Mouse (Mus musculus) lung, embryonic 15.5 days (tissue): ENCODE measurements around the gene R3hdm4. TPM values are rescaled to one million over a fixed set of nuclear protein-coding genes. Genes with fewer than 3 reads are reported as not detected.
"Not testable (repeated sequence)": the region's sequence is repeated elsewhere in the genome, so short reads cannot be mapped to it uniquely, and the experiment has no call there.

Source experiments
- ATAC-seq: fragments of 200-750 bp; cut with Nextera tagmentation; 2 replicates; pipeline ENCODE4 v1.8.0; 2017; ENCODE audit warnings: moderate number of reproducible peaks, borderline replicate concordance; ENCODE audit not compliant: low FRiP score, low TSS enrichment; ENCODE audit errors: extremely low read depth
- H3K27ac ChIP-seq: fragments of 300-500 bp; sonication (generic); 2 replicates; pipeline ENCODE4 v1.5.1; 2015; ENCODE audit warnings: moderate library complexity, mild to moderate bottlenecking, inconsistent platforms
- H3K27me3 ChIP-seq: fragments of 300-500 bp; sonication (generic); 2 replicates; pipeline ENCODE4 v1.6.1; 2015; ENCODE audit warnings: inconsistent platforms
- H3K36me3 ChIP-seq: fragments of 300-500 bp; sonication (generic); 2 replicates; pipeline ENCODE4 v1.6.1; 2015; ENCODE audit warnings: inconsistent platforms
- H3K4me1 ChIP-seq: fragments of 300-500 bp; sonication (generic); 2 replicates; pipeline ENCODE4 v1.6.1; 2015; ENCODE audit warnings: inconsistent platforms
- H3K4me2 ChIP-seq: fragments of 300-500 bp; sonication (generic); 2 replicates; pipeline ENCODE4 v1.6.1; 2015; ENCODE audit warnings: inconsistent platforms, mild to moderate bottlenecking, moderate library complexity
- H3K4me3 ChIP-seq: fragments of 300-500 bp; sonication (generic); 2 replicates; pipeline ENCODE4 v1.5.1; 2015; ENCODE audit warnings: mild to moderate bottlenecking, inconsistent platforms
- H3K9ac ChIP-seq: fragments of 300-500 bp; sonication (generic); 2 replicates; pipeline ENCODE4 v1.6.1; 2015; ENCODE audit warnings: inconsistent platforms
- H3K9me3 ChIP-seq: fragments of 300-500 bp; sonication (generic); 2 replicates; pipeline ENCODE4 v1.6.1; 2016; ENCODE audit warnings: inconsistent platforms
- WGBS: fragments of 180-500 bp; shearing (Covaris S2); methylation state at CpG from one replicate; pipeline ENCODE4 v1.1.7; 2015; 5-methylcytosine and 5-hydroxymethylcytosine counted together
- polyA plus RNA-seq: library from polyadenylated mRNA; unstranded; fragments of >200 nt; fragmentation: Nextera tagmentation; extraction: Ambion mirVana; gene quantifications from 2 replicates; pipeline ENCODE4 v1.2.1, GENCODE M21; 2015

The R3hdm4 gene
- polyA plus RNA-seq: 143 and 152 TPM in 2 replicates

DNA sequence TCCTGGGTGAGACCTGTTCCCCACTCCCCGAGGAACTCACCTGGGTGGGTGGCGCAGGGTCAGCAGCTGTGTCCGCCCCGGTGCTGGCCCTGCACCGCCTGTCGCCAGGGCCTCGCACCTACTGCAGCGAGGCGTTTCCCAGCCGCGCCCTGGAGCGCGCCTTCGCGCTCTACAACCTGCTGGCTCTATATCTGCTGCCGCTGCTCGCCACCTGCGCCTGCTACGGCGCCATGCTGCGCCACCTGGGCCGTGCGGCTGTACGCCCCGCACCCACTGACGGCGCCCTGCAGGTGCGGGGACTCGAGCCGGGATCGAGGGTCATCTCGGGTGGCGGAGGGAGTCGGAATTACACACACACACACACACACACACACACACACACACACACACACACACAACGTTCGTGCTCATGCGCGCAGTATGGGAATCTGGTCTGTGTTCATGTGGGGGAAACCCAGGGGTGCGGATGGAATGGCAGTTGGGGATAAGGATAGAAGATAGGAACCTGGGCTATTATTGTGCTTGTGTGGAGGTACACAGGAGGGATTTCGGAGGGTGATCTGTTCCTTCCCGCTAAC, at the start of gene R3hdm4:
Gene R3hdm4 (minus strand): TSS at position 251 of the 578 bp plus-strand sequence.
- Histone ChIP-seq H3K9me3 (no peaks in the 10 kb centered on the region), H3K9ac (peak within 1 kb of the TSS; percentile 24; the same call in 1 of the 2 replicates), H3K4me2 (peak within 1 kb of the TSS; percentile 53), H3K36me3 (no peaks in the 10 kb centered on the region), H3K4me3 (peak within 1 kb of the TSS; percentile 29), H3K27ac (no peak within 1 kb of the TSS), H3K27me3 (peaks cover 62% of the 10 kb centered on the region), H3K4me1 (peaks cover 47% of the 10 kb centered on the region)
- 4% methylated on average over 41 of the region's 41 CpGs for WGBS
- no peak for ATAC-seq

GRCm38 (mm10) chr10:79970415-79971182, 49.6 kb upstream of the R3hdm4 start, which contains the start of gene Grin3b:
TSS of gene Grin3b (plus strand) at chr10:79970715.
- Histone ChIP-seq H3K4me1 (peaks cover 31% of the 10 kb centered on the region), H3K36me3 (peaks cover 40% of the 10 kb centered on the region), H3K9me3 (no peaks in the 10 kb centered on the region), H3K27me3 (peaks cover 30% of the 10 kb centered on the region), H3K27ac (no peak within 1 kb of the TSS), H3K9ac (peak within 1 kb of the TSS; percentile 50), H3K4me2 (peak within 1 kb of the TSS; percentile 91), H3K4me3 (peak within 1 kb of the TSS; percentile 46)
- ATAC-seq: 0 out of 2 replicates have a peak, but pooled peaks have one; percentile 9
- WGBS: 6% methylated on average over 42 of the region's 47 CpGs

GRCm38 (mm10) chr10:79969124-79969568, 48.1 kb upstream of the R3hdm4 start:
- Histone ChIP-seq H3K4me1 (peaks cover 31% of the 10 kb centered on the region), H3K4me2 (no peak overlapping the region), H3K27me3 (peaks cover 30% of the 10 kb centered on the region), H3K9ac (no peak overlapping the region), H3K9me3 (no peaks in the 10 kb centered on the region), H3K27ac (no peak overlapping the region), H3K4me3 (no peak overlapping the region), H3K36me3 (peaks cover 45% of the 10 kb centered on the region)
- WGBS: 17% methylated on average over 3 of the region's 3 CpGs
- ATAC-seq: no peak

DNA sequence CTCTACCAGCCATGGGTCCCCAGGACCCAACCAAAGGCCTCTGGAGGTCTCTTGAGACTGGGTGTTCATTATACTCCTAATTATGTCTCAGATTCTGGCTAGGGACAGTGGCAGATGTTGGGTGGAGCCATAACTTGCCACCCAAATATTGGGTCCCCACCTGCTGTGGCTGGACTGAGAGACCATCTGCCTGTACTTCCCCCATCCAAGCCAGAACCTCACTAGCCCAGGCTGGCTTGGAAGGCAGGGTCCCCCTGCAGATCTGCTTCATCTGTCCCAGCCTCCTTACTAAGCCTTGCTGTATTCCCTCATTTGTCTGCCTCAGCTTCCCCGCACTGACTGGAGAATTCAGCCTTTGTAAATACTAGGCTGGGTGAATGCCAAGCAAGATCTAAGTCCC, 47.2 kb upstream of the R3hdm4 start:
- peaks cover 53% of the 10 kb centered on the region for H3K36me3 ChIP-seq
- WGBS: 78% methylated on average over 1 of the region's 1 CpGs
- no peak overlapping the region for H3K4me3 ChIP-seq
- H3K9ac ChIP-seq: no peak overlapping the region
- ATAC-seq: no peak
- no peak overlapping the region for H3K4me2 ChIP-seq
- H3K27ac ChIP-seq: no peak overlapping the region
- H3K27me3 ChIP-seq: peaks cover 30% of the 10 kb centered on the region
- H3K4me1 ChIP-seq: peaks cover 31% of the 10 kb centered on the region
- H3K9me3 ChIP-seq: no peaks in the 10 kb centered on the region

GRCm38 (mm10) chr10:79966886-79967400, 45.9 kb upstream of the R3hdm4 start:
- Histone ChIP-seq H3K4me3 (no peak overlapping the region), H3K27me3 (peaks cover 26% of the 10 kb centered on the region), H3K4me1 (peaks cover 25% of the 10 kb centered on the region), H3K4me2 (no peak overlapping the region), H3K27ac (no peak overlapping the region), H3K9ac (no peak overlapping the region), H3K9me3 (no peaks in the 10 kb centered on the region), H3K36me3 (peaks cover 64% of the 10 kb centered on the region)
- no peak for ATAC-seq
- 86% methylated on average over 5 of the region's 5 CpGs for WGBS

- Histone ChIP-seq H3K4me3 (no peak overlapping the region), H3K4me2 (no peak overlapping the region), H3K36me3 (peaks cover 69% of the 10 kb centered on the region), H3K4me1 (peaks cover 26% of the 10 kb centered on the region), H3K27me3 (peaks cover 10% of the 10 kb centered on the region), H3K9ac (no peak overlapping the region), H3K27ac (no peak overlapping the region), H3K9me3 (no peaks in the 10 kb centered on the region)
- WGBS: 90% methylated on average over 5 of the region's 5 CpGs
- no peak for ATAC-seq
Observed at GRCm38 (mm10) chr10:79965325-79965724, 44.3 kb upstream of the R3hdm4 start.

DNA sequence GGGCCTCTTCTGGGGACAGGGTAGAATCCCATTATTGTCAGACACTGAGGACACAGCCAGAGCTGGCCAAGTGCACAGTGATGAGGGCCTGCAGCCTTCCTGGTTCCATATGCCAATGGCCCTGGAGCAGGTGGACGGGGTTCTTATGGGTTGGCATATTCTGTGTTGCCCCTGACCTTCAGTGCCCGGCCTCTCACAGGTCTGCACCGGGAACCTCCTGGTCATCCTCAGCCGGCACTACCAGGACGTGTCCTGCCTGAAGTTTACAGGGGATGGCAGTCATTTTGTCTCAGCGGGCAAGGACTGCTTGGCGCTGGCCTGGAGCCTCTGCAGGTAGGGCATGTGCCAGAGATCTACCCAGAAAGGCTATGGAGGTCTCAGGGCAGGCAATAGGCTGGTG, 43.7 kb upstream of the R3hdm4 start:
- peaks cover 69% of the 10 kb centered on the region for H3K36me3 ChIP-seq
- WGBS: 97% methylated on average over 7 of the region's 7 CpGs
- ATAC-seq: no peak
- H3K4me1 ChIP-seq: peaks cover 22% of the 10 kb centered on the region
- peaks cover 6% of the 10 kb centered on the region for H3K27me3 ChIP-seq
- H3K9me3 ChIP-seq: no peaks in the 10 kb centered on the region
- H3K27ac ChIP-seq: no peak overlapping the region
- no peak overlapping the region for H3K4me3 ChIP-seq
- no peak overlapping the region for H3K9ac ChIP-seq
- H3K4me2 ChIP-seq: no peak overlapping the region

DNA sequence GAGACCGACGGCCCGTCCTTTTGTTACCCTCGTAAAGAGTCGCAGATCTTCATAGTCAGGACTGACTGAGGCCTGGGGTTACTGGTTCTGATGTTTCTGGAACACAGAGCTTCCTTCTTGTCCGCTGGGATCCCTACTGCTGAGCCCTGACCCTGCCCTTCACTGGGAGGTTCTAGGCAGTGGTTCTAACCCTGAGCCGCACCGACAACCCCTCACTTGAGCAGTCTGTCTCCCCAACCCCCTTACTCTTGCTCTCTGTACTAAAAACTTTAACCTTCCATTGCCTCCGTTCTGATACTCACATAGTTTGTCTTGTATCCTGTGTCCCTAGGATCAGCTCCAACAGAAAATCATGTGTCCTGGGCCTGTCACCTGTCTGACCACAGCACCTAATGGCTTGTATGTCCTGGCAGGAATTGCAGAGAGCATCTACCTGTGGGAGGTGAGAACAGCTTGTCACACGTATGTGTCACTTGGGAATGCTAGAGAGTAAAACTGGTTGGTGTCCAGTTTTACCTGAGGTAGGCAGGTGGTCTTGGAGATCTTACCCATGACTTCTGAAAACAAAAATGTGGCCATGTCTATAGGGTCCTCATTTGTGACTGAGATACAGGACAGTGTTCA, 39.8 kb upstream of the R3hdm4 start:
- no peak overlapping the region for H3K27ac ChIP-seq
- H3K4me1 ChIP-seq: peaks cover 22% of the 10 kb centered on the region
- peak overlapping the region; percentile 94 for H3K9ac ChIP-seq
- no peaks in the 10 kb centered on the region for H3K27me3 ChIP-seq
- peak overlapping the region; percentile 98 for H3K4me3 ChIP-seq
- H3K36me3 ChIP-seq: peaks cover 42% of the 10 kb centered on the region
- 9% methylated on average over 10 of the region's 10 CpGs for WGBS
- ATAC-seq: no peak
- H3K9me3 ChIP-seq: no peaks in the 10 kb centered on the region
- H3K4me2 ChIP-seq: peak overlapping the region; percentile 75

DNA sequence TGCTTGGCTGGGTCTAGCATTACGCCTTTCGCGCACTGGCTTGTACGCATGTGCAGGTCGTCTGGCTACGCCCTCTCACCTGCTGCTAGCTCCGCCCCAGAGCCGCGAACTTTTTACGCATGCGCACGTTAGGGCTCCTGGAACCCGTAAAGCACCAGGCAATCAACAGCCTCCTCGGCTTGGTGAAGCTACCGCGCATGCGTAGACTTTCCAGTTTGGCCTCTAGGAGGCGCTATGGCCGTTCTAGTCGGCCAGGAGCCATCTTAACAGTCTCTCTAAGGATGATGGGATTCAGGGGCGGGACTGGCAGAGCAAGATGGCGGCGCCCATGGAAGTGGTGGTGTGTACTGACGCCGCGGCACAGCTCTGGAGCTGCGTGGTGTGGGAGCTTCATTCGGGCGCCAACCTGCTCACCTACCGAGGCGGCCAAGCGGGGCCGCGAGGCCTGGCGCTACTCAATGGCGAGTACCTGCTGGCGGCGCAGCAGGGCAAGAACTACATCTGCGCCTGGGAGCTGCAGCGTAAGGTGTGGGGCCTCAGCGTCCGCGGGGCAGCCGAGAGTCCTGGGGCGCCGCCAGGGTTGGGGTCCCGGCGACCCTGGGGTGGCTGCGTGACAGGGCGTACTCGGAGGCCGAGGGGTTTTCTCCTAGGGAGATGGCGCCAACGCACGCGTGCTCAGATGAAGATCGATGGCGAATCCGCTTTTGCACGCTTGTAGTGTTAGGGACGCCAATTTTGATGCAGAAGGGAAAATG, 39.0 kb upstream of the R3hdm4 start, which contains the start of gene Wdr18:
Gene Wdr18 (plus strand): TSS at position 306 of the 755 bp plus-strand sequence.
- H3K4me2 ChIP-seq: peak within 1 kb of the TSS; percentile 75
- H3K27me3 ChIP-seq: no peaks in the 10 kb centered on the region
- peak; percentile 95 for ATAC-seq
- H3K9ac ChIP-seq: peak within 1 kb of the TSS; percentile 94
- peaks cover 23% of the 10 kb centered on the region for H3K4me1 ChIP-seq
- peaks cover 35% of the 10 kb centered on the region for H3K36me3 ChIP-seq
- peak within 1 kb of the TSS; percentile 98 for H3K4me3 ChIP-seq
- no peaks in the 10 kb centered on the region for H3K9me3 ChIP-seq
- WGBS: under 1% methylated on average over 61 of the region's 61 CpGs
- H3K27ac ChIP-seq: peak within 1 kb of the TSS; percentile 65

- H3K9me3 ChIP-seq, ATAC-seq, H3K9ac ChIP-seq, H3K27ac ChIP-seq, H3K27me3 ChIP-seq: not testable (repeated sequence)
- WGBS: 39% methylated on average over 8 of the region's 10 CpGs
- Histone ChIP-seq H3K4me1 (peaks cover 23% of the 10 kb centered on the region), H3K4me3 (peak overlapping the region; percentile 98), H3K36me3 (peaks cover 29% of the 10 kb centered on the region), H3K4me2 (peak overlapping the region; percentile 75)
Observed at GRCm38 (mm10) chr10:79959412-79959811, 38.4 kb upstream of the R3hdm4 start.

DNA sequence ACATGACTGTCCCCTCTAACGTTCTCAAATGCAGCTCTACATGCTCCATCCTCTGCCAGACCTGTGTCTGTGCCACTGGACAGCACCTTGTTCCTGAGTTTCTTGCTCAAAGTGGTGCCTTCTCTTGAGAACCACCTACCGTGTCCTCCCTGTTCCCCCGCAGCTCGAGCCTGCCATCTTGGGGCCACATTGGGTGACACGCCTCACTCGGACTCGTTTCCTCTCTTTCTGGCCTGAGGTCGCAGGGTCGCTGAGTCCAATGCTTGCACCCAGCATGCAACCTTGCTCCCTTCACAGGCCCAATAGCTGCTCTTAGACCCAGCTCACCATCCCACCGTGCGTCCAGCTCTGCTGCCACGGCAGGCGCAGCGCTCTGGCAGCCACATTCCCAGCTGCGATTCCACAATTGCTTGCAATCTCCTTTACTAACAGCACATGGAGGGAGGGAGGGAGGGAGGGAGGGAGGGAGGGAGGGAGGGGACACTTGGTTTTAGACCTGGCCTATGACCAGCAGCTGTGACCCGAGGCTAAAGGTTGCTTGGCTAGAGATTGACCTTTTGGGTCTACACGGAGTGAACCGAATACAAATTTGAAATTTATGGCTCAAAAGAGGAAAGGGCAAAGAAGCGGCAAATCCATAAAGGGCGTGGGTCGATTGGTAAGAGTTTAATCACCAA, 37.3 kb upstream of the R3hdm4 start:
- Histone ChIP-seq H3K4me3 (no peak overlapping the region), H3K4me1 (peaks cover 23% of the 10 kb centered on the region), H3K36me3 (peaks cover 21% of the 10 kb centered on the region), H3K27ac (no peak overlapping the region), H3K9ac (no peak overlapping the region), H3K4me2 (peak overlapping the region; percentile 29; the same call in 1 of the 2 replicates), H3K27me3 (no peaks in the 10 kb centered on the region), H3K9me3 (no peaks in the 10 kb centered on the region)
- ATAC-seq: no peak
- 15% methylated on average over 21 of the region's 21 CpGs for WGBS
